Mouse (Mus musculus) sigmoid colon, adult 10 weeks (tissue): ENCODE measurements around the gene Slc24a4. TPM values are rescaled to one million over a fixed set of nuclear protein-coding genes. Genes with fewer than 3 reads are reported as not detected.

ENCODE experiments used
- polyA plus RNA-seq: library from polyadenylated mRNA; stranded (reverse); fragments of 350-450 nt; fragmentation: Illumina TruSeq; extraction: RNeasy Lipid Tissue Mini Kit (QIAGEN cat#74804); gene quantifications from one replicate; pipeline ENCODE4 v1.2.3, GENCODE M21; 2014; ENCODE audit warnings: low read depth, low replicate concordance

The Slc24a4 gene
- polyA plus RNA-seq: not detected

GRCm38 (mm10) chr12:102128081-102128790, at the start of gene Slc24a4:
TSS of gene Slc24a4 (plus strand) at chr12:102128733.

GRCm38 (mm10) chr12:102282763-102283482, 154.4 kb downstream of the Slc24a4 start, which contains the start of gene Rin3:
TSS of gene Rin3 (plus strand) at chr12:102283048.

Other genes with a start within 250 kb of the Slc24a4 start
- 46.3 TPM for gene Trip11, start 215.5 kb upstream of the Slc24a4 start, polyA plus RNA-seq
- 63.7 TPM for gene Atxn3, start 170.5 kb upstream of the Slc24a4 start, polyA plus RNA-seq
- 32.0 TPM for gene Cpsf2, start 152.7 kb upstream of the Slc24a4 start, polyA plus RNA-seq
- 0.95 TPM for gene Rin3, start 154.3 kb downstream of the Slc24a4 start, polyA plus RNA-seq